Mouse (Mus musculus): ENCODE data around the gene Plxnd1.

GRCm38 (mm10) chr6:115956922-115957601 lies 37.7 kb downstream of the Plxnd1 start:
- TF ChIP-seq CTCF (IDR thresholded peaks at IDR 0.05; ENCODE audit: low read depth) (no peak; the same call in 1 of the 2 replicates), EP300 (IDR thresholded peaks at IDR 0.05; ENCODE audit: low read depth) (no peak)

All from heart, postnatal 0 days (tissue).